Mouse (Mus musculus): Measurements from ENCODE around the gene Slc25a5.

Gene Slc25a5

GRCm38 (mm10) chrX:36799131-36799879, 3.9 kb downstream of the Slc25a5 start:
- DNase-seq (ENCODE audit: low spot score in 2 of 2): no peak

DNA sequence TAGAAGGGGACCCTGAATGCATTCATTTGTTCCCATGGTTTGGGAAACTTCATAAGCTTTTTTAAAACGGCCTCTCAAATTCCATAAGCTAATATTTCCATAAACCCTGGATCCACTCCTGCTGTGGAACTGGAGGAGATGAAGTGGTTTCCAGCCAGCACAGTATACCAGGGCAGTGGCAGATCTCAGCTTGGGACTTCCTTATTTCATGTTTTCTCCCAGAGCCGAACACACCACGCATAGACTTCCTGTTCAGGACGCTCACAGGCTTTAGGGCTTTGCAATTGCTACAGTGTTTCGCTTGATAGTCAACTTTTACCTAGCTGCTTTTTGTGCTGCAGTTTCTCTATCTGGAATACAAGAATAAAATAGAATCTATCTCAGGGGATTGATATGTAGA, 7.7 kb downstream of the Slc25a5 start:
- DNase-seq (ENCODE audit: low spot score in 2 of 2): no peak

- DNase-seq (ENCODE audit: low spot score in 2 of 2): no peak
Measured at GRCm38 (mm10) chrX:36804196-36804595, 8.7 kb downstream of the Slc25a5 start.

DNA sequence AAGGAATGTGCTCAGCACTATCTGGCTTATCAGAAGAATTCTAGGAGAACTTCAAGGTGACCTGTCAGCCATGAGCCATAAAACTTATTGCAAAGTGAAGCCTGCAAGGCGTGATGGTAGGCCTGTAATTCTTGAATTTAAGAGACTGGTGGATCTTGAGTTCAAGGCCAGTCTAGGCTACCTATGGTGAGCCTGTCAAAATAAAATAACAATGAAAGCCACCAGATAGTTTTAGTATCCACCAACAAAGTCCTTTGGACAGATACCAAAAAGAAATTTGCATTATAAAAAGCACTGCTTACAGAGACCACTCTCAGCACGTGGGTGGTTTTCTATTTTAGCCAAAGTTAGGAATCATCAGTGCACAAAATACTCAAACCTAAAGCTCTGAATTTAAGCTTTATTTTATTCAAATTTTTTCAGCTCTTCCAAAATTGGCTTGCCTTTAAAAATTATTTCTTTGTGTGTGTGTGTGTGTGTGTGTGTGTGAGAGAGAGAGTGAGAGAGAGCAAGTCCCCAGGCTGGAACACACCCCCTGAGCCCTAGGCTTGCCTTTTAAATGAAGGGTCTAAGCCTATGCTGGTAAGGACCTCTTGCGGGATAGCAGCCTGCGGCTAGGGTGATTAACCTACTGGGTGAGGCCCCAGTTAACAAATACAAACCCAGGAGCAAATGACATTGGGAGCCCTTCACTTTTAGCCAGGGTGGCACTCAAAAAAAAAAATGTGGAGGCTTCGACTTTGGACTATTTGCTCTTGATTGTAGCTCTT, 10.2 kb downstream of the Slc25a5 start:
- no peak for DNase-seq (ENCODE audit: low spot score in 2 of 2)

GRCm38 (mm10) chrX:36807360-36808317, 12.2 kb downstream of the Slc25a5 start:
- peak; percentile 81 to 85 for DNase-seq (ENCODE audit: low spot score in 2 of 2)

GRCm38 (mm10) chrX:36808318-36808683, 12.8 kb downstream of the Slc25a5 start:
- DNase-seq (ENCODE audit: low spot score in 2 of 2): no peak

- no peak for DNase-seq (ENCODE audit: low spot score in 2 of 2)
Measured at GRCm38 (mm10) chrX:36811377-36811776, 15.9 kb downstream of the Slc25a5 start.

- no peak for DNase-seq (ENCODE audit: low spot score in 2 of 2)
Measured at GRCm38 (mm10) chrX:36814161-36814836, 18.8 kb downstream of the Slc25a5 start.

DNA sequence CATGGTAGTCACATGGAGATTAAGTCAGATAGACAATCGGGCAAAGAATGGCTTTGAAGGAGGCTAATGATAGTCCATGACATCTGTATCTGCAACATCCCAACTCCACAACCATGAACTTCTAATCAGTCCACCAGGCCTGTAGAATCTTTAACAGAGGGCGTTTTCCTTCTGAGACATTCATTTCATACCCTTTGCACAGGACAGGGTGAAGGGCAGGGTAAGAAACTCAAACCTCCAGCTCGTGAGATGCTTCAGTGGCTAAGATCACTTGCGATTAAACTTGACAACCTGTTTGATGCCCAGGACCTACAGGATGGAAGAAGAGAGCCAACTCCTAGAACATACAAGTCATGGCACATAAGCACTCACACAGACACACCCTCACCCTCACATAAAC, 19.6 kb downstream of the Slc25a5 start:
- DNase-seq (ENCODE audit: low spot score in 2 of 2): no peak

- DNase-seq (ENCODE audit: low spot score in 2 of 2): no peak
Measured at GRCm38 (mm10) chrX:36815439-36815838, 20.0 kb downstream of the Slc25a5 start.

GRCm38 (mm10) chrX:36816368-36816899, 21.0 kb downstream of the Slc25a5 start:
- no peak for DNase-seq (ENCODE audit: low spot score in 2 of 2)

GRCm38 (mm10) chrX:36816953-36817441, 21.5 kb downstream of the Slc25a5 start:
- no peak for DNase-seq (ENCODE audit: low spot score in 2 of 2)

GRCm38 (mm10) chrX:36819575-36819974, 24.1 kb downstream of the Slc25a5 start:
- no peak for DNase-seq (ENCODE audit: low spot score in 2 of 2)

DNA sequence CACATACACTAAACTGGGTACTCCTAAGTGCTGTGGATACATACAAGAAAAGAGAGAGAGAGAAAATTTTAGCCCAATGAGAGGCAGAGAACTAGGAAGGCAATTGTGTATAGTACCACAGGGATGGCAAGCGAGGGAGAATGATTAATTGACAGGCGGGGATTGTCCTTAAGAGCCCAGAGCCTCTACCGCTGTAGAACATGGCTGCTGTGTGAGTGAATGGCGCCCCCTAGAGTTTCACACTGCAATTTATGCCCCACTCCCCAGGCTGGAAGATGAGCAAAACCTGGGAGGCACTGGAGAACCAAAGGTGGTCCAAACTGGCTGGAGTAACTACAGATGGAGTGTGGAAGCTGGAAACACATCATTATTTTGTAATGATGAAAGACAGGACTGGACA, 24.8 kb downstream of the Slc25a5 start:
- DNase-seq (ENCODE audit: low spot score in 2 of 2): no peak

GRCm38 (mm10) chrX:36823932-36824711, 28.7 kb downstream of the Slc25a5 start:
- DNase-seq (ENCODE audit: low spot score in 2 of 2): no peak

DNA sequence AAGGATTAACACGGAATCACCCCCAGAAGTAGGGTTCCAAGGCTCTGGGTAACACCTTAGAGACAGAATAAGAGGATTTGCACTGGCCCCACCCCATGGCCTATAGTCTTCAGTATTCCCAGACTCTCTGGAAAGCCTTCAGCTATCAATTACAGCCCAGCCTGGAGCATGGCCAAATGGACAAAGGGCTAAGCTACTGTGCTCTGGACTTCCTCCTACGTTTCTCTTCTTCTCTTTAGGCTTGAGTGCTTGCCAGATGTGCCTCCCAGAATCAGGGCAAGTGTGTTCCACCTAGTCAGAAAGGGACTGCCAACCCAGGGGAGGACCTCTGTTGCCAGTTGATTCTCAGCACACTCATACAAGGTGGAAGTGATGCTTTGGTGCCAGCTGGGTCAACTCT, 29.6 kb downstream of the Slc25a5 start:
- DNase-seq (ENCODE audit: low spot score in 2 of 2): no peak

GRCm38 (mm10) chrX:36826873-36827272, 31.4 kb downstream of the Slc25a5 start:
- no peak for DNase-seq (ENCODE audit: low spot score in 2 of 2)

DNA sequence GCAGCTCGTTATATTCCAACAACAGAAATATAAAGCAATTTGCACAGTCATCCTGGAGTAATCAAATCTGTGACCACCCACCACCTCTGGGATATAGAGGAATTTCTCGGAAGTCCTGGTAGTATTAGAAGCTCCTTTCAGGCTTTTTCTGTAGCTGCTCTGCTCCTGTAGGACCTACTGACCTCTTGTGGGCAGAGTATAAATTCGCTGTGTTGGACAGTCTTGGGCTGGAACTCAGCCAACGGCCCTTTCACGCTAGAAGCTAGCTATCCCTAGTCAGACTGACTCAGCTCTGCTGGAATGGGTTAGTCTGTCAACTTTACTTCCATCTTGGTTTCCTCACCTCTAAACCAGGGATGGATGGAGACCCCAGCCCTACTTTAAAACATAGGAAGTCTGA, 34.8 kb downstream of the Slc25a5 start:
- no peak for DNase-seq (ENCODE audit: low spot score in 2 of 2)

GRCm38 (mm10) chrX:36831632-36832031, 36.2 kb downstream of the Slc25a5 start:
- peak in 1 of 2 experiments; percentile 14 for DNase-seq (ENCODE audit: low spot score in 2 of 2)

DNA sequence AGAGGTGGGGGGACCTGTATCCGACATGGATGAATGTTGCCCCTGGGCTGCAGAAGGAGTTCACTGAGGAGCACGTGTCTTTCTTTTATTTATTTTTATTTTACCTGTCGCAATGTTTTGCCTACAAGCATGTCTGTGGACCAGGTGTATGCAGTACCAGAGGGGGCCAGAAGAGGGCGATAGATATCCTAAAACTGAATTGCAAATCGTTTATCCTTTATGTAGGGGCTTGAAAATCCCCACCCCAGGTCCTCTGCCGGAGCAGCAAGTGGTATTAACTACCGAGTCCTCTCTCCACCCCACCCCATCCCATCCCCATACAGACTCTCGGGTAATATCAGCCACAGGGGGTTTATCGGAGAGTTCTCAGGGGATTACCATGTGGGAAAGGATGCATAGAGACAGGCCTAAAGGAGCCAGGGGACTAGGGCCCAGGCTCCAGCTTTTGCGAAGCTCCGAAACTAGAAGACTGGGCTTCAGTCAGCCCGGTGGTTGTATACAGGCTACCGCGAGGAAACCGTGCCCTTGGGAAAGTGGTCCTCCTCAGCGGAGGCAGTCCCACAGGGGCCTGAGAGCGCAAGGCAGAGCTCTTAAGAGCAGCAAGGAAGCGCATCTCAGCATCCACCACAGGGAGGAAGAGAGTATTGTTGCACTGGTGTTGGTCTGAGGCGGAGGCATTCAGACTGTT, 38.1 kb downstream of the Slc25a5 start:
- peak; percentile 18 to 33 for DNase-seq (ENCODE audit: low spot score in 2 of 2)
